Mouse (Mus musculus) thymus, postnatal 36 days (tissue): ENCODE data around the gene Tm9sf3.

Source experiments
- DNase-seq, 2 experiments: peaks; one replicate each; pipeline ENCODE4 v3.0.0; 2022; ENCODE audit warnings: mixed read lengths in 2 of 2

Gene Tm9sf3

DNA sequence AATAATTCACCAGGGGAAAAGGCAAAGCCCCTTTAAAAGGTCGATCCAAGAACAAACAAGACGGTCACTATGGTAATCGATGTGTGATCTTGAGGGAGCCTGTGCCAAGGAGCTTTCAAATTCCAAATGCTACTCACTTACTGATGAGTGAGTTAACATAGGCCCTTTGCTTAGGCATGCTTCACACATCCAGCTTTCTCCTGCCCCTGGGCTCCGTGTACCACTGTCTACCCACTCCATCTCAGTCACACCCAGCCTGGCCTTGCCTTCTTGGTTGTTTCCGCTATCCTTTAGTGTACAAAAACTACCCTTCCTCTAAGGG, 97.9 kb downstream of the Tm9sf3 start:
- DNase-seq: no peak

GRCm38 (mm10) chr19:41165144-41165913, 98.5 kb downstream of the Tm9sf3 start:
- no peak for DNase-seq

GRCm38 (mm10) chr19:41164447-41165095, 99.2 kb downstream of the Tm9sf3 start:
- DNase-seq: no peak
